Mouse (Mus musculus) adipose tissue, adult 10 weeks (tissue): ENCODE results near the gene Rnf121. TPM values are rescaled to one million over a fixed set of nuclear protein-coding genes. Genes with fewer than 3 reads are reported as not detected.

Experiments
- polyA plus RNA-seq: library from polyadenylated mRNA; stranded (reverse); fragments of 350-450 nt; fragmentation: Illumina TruSeq; extraction: RNeasy Lipid Tissue Mini Kit (QIAGEN cat#74804); gene quantifications from one replicate; pipeline ENCODE4 v1.2.3, GENCODE M21; 2014; ENCODE audit warnings: low read depth, low replicate concordance

Gene Rnf121
- 26.7 TPM for polyA plus RNA-seq

GRCm38 (mm10) chr7:102065046-102065891 is at the start of gene Rnf121, which contains the start of the genes Xndc1 and Xntrpc:
Rnf121 (minus strand) TSS chr7:102065469.
Xndc1 (plus strand) TSS chr7:102065511.
Xntrpc (plus strand) TSS chr7:102065713.

GRCm38 (mm10) chr7:102109171-102109570 is 43.9 kb upstream of the Rnf121 start, which contains the start of gene Art5:
Art5 (minus strand) TSS chr7:102109489.

GRCm38 (mm10) chr7:102101487-102101886 is 36.2 kb upstream of the Rnf121 start, which contains the start of gene Art1:
Art1 (plus strand) TSS chr7:102101743.

GRCm38 (mm10) chr7:102082816-102083215 is 17.5 kb upstream of the Rnf121 start, which contains the start of gene Trpc2:
Trpc2 (plus strand) TSS chr7:102083116.

GRCm38 (mm10) chr7:102018590-102018989 is 46.7 kb downstream of the Rnf121 start, which contains the start of gene Il18bp:
Il18bp (minus strand) TSS chr7:102018690.

Other genes with a start within 250 kb of the Rnf121 start
- gene Phox2a, start 247.2 kb downstream of the Rnf121 start, polyA plus RNA-seq = not detected
- gene Inppl1, start 227.2 kb downstream of the Rnf121 start, polyA plus RNA-seq = 45.5 TPM
- gene Folr2, start 208.3 kb downstream of the Rnf121 start, polyA plus RNA-seq = 58.4 TPM
- 26.5 TPM for gene Anapc15, start 201.8 kb downstream of the Rnf121 start, polyA plus RNA-seq
- gene Folr1, start 194.7 kb downstream of the Rnf121 start, polyA plus RNA-seq = 41.9 TPM
- 159 TPM for gene Lamtor1, start 159.6 kb downstream of the Rnf121 start, polyA plus RNA-seq
- 0.65 TPM for gene Tomt, start 159.1 kb downstream of the Rnf121 start, polyA plus RNA-seq
- 58.8 TPM for gene Lrrc51, start 131.6 kb downstream of the Rnf121 start, polyA plus RNA-seq
- 93.3 TPM for gene Numa1, start 131.4 kb downstream of the Rnf121 start, polyA plus RNA-seq
- gene Il18bp, start 46.8 kb downstream of the Rnf121 start, polyA plus RNA-seq = 9.5 TPM
- gene Xndc1, start within 50 bp of the Rnf121 start, polyA plus RNA-seq = 17.4 TPM
- gene Xntrpc, start 244 bp upstream of the Rnf121 start, polyA plus RNA-seq = 0.87 TPM
- 1.0 TPM for gene Trpc2, start 17.6 kb upstream of the Rnf121 start, polyA plus RNA-seq
- 0.36 TPM for gene Art1, start 36.3 kb upstream of the Rnf121 start, polyA plus RNA-seq
- 2.0 TPM for gene Art5, start 44.0 kb upstream of the Rnf121 start, polyA plus RNA-seq
- not detected for gene Chrna10, start 51.4 kb upstream of the Rnf121 start, polyA plus RNA-seq
- 27.5 TPM for gene Nup98, start 144.7 kb upstream of the Rnf121 start, polyA plus RNA-seq
- 377 TPM for gene Pgap2, start 144.7 kb upstream of the Rnf121 start, polyA plus RNA-seq
- 43.1 TPM for gene Rhog, start 190.6 kb upstream of the Rnf121 start, polyA plus RNA-seq
- 47.4 TPM for gene Stim1, start 202.3 kb upstream of the Rnf121 start, polyA plus RNA-seq